Mouse (Mus musculus): Measurements from ENCODE around the gene Ptcd3.
"Not testable (repeated sequence)": the region's sequence is repeated elsewhere in the genome, so short reads cannot be mapped to it uniquely, and the experiment has no call there.

The Ptcd3 gene

GRCm38 (mm10) chr6:71908481-71909381 lies at the start of gene Ptcd3, which contains the start of gene Polr1a:
TSS of gene Ptcd3 (minus strand) at chr6:71908750.
TSS of gene Polr1a (plus strand) at chr6:71909053.
- peak; percentile 90 for DNase-seq (ENCODE audit: low spot score)

- no peak for DNase-seq (ENCODE audit: low spot score)
These were observed 42.6 kb upstream of the Ptcd3 start for GRCm38 (mm10) chr6:71951192-71951591.

- peak; percentile 74 for DNase-seq (ENCODE audit: low spot score)
These were observed 42.0 kb upstream of the Ptcd3 start for GRCm38 (mm10) chr6:71950592-71950991.

- DNase-seq (ENCODE audit: low spot score), result no peak
These were observed 41.2 kb upstream of the Ptcd3 start for GRCm38 (mm10) chr6:71949721-71950120.

- no peak for DNase-seq (ENCODE audit: low spot score)
These were observed 37.6 kb upstream of the Ptcd3 start for GRCm38 (mm10) chr6:71946121-71946520.

GRCm38 (mm10) chr6:71945101-71945500 lies 36.6 kb upstream of the Ptcd3 start:
- no peak for DNase-seq (ENCODE audit: low spot score)

GRCm38 (mm10) chr6:71940912-71941311 lies 32.4 kb upstream of the Ptcd3 start:
- no peak for DNase-seq (ENCODE audit: low spot score)

GRCm38 (mm10) chr6:71935737-71936136 lies 27.2 kb upstream of the Ptcd3 start:
- no peak for DNase-seq (ENCODE audit: low spot score)

- DNase-seq (ENCODE audit: low spot score), result peak; percentile 66
These were observed 25.6 kb upstream of the Ptcd3 start for GRCm38 (mm10) chr6:71934081-71934556.

GRCm38 (mm10) chr6:71932347-71932746 lies 23.8 kb upstream of the Ptcd3 start:
- DNase-seq (ENCODE audit: low spot score), result no peak

GRCm38 (mm10) chr6:71930830-71931437 lies 22.4 kb upstream of the Ptcd3 start:
- peak; percentile 13 for DNase-seq (ENCODE audit: low spot score)

GRCm38 (mm10) chr6:71930053-71930452 lies 21.5 kb upstream of the Ptcd3 start:
- peak; percentile 43 for DNase-seq (ENCODE audit: low spot score)

GRCm38 (mm10) chr6:71927911-71928310 lies 19.4 kb upstream of the Ptcd3 start:
- peak; percentile 61 for DNase-seq (ENCODE audit: low spot score)

GRCm38 (mm10) chr6:71925233-71925632 lies 16.7 kb upstream of the Ptcd3 start:
- DNase-seq (ENCODE audit: low spot score), result not testable (repeated sequence)

- no peak for DNase-seq (ENCODE audit: low spot score)
These were observed 12.2 kb upstream of the Ptcd3 start for GRCm38 (mm10) chr6:71920752-71921151.

- DNase-seq (ENCODE audit: low spot score), result no peak
These were observed 3.3 kb upstream of the Ptcd3 start for GRCm38 (mm10) chr6:71911686-71912450.

GRCm38 (mm10) chr6:71909840-71910239 lies 1.3 kb upstream of the Ptcd3 start:
- DNase-seq (ENCODE audit: low spot score), result no peak

GRCm38 (mm10) chr6:71909384-71909783 lies 834 bp upstream of the Ptcd3 start:
- no peak for DNase-seq (ENCODE audit: low spot score)

- no peak for DNase-seq (ENCODE audit: low spot score)
These were observed 781 bp downstream of the Ptcd3 start for GRCm38 (mm10) chr6:71907702-71908235.

- no peak for DNase-seq (ENCODE audit: low spot score)
These were observed 15.3 kb downstream of the Ptcd3 start for GRCm38 (mm10) chr6:71893263-71893662.

GRCm38 (mm10) chr6:71877965-71878760 lies 30.4 kb downstream of the Ptcd3 start:
- peak; percentile 5 for DNase-seq (ENCODE audit: low spot score)
